In genomic region chr10:116699711-116700110, GRCm38 (mm10) we compare ENCODE assay signal across 27 mouse cellular contexts.
DNase-seq lines count a peak whose midpoint lies in the region; ATAC-seq and TF ChIP-seq lines count a peak whose summit lies in the region.
"Had no signal": no experiment of that assay in that cellular context is flagged by ENCODE, and none has a peak within 500 bp of the region (broad histone marks: within the 10 kb centered on the region; RNA-seq: fewer than 3 reads in every experiment).

No protein-coding gene starts in this region.

- whole genome bisulfite sequencing in forebrain, embryonic 14.5 days = 19% methylated on average over 8 of the region's 8 CpGs
- 42% methylated on average over 8 of the region's 8 CpGs for WGBS in forebrain, embryonic 12.5 days
- WGBS in limb, embryonic 12.5 days = 55% methylated on average over 8 of the region's 8 CpGs

- H3K9ac ChIP-seq in forebrain, embryonic 14.5 days (ENCODE audit: low read length) = no peak overlapping the region
- no peak overlapping the region for H3K9ac ChIP-seq in forebrain, embryonic 12.5 days
- H3K9ac ChIP-seq in limb, embryonic 12.5 days (replicated peaks) = no peak overlapping the region
- H3K9ac ChIP-seq: forebrain, postnatal 0 days; heart, embryonic 13.5 days; hindbrain, embryonic 14.5 days had no signal

- TF ChIP-seq POLR2A in brain, embryonic 14.5 days (IDR thresholded peaks at IDR 0.05; ENCODE audit: borderline replicate concordance, extremely low read depth, insufficient read depth, insufficient read length, poor library complexity, severe bottlenecking) = no peak

- no peak overlapping the region for H3K4me3 ChIP-seq in forebrain, embryonic 14.5 days (ENCODE audit: low read depth, low read length)
- no peak overlapping the region for H3K4me3 ChIP-seq in forebrain, embryonic 12.5 days (replicated peaks)
- H3K4me3 ChIP-seq in limb, embryonic 12.5 days (replicated peaks) = no peak overlapping the region
- H3K4me3 ChIP-seq: gastrocnemius, adult 2 months; heart, embryonic 13.5 days had no signal

- ATAC-seq in forebrain, embryonic 14.5 days = no peak
- ATAC-seq in forebrain, embryonic 12.5 days (ENCODE audit: low FRiP score) = no peak
- ATAC-seq in limb, embryonic 12.5 days (ENCODE audit: insufficient number of reproducible peaks, insufficient read depth, low FRiP score, low TSS enrichment, low read depth) = no peak
- ATAC-seq: forebrain, postnatal 0 days; hindbrain, postnatal 0 days; inflammation-experienced regulatory T-cells, adult 6 months had no signal

- H3K27ac ChIP-seq in forebrain, embryonic 14.5 days (ENCODE audit: low read depth, low read length) = no peak overlapping the region
- H3K27ac ChIP-seq in forebrain, embryonic 12.5 days = no peak overlapping the region
- peak overlapping the region; percentile 56; the same call in 1 of the 2 replicates for H3K27ac ChIP-seq in limb, embryonic 12.5 days
- H3K27ac ChIP-seq: gastrocnemius, adult 2 months; heart, embryonic 13.5 days; hindbrain, embryonic 14.5 days; hindbrain, postnatal 0 days had no signal

- H3K4me2 ChIP-seq in forebrain, embryonic 14.5 days (ENCODE audit: low read length) = no peak overlapping the region
- H3K4me2 ChIP-seq in forebrain, embryonic 12.5 days = no peak overlapping the region
- H3K4me2 ChIP-seq in limb, embryonic 12.5 days = peak overlapping the region; percentile 6; the same call in 1 of the 2 replicates
- H3K4me2 ChIP-seq: heart, embryonic 13.5 days; hindbrain, embryonic 14.5 days had no signal

- no peaks in the 10 kb centered on the region for H3K27me3 ChIP-seq in forebrain, embryonic 14.5 days (replicated peaks; ENCODE audit: control insufficient read depth, insufficient read depth, low read length)
- no peaks in the 10 kb centered on the region for H3K27me3 ChIP-seq in forebrain, embryonic 12.5 days
- H3K27me3 ChIP-seq in limb, embryonic 12.5 days = no peaks in the 10 kb centered on the region
- H3K27me3 ChIP-seq: CH12.LX; heart, embryonic 13.5 days had no signal

- no peaks in the 10 kb centered on the region for H3K36me3 ChIP-seq in forebrain, embryonic 14.5 days (ENCODE audit: control insufficient read depth, insufficient read depth, low read length)
- H3K36me3 ChIP-seq in forebrain, embryonic 12.5 days (replicated peaks) = no peaks in the 10 kb centered on the region
- no peaks in the 10 kb centered on the region for H3K36me3 ChIP-seq in limb, embryonic 12.5 days
- H3K36me3 ChIP-seq: G1E; heart, embryonic 13.5 days had no signal

- no peak for TF ChIP-seq CTCF in brain, embryonic 14.5 days (IDR thresholded peaks at IDR 0.05; ENCODE audit: borderline replicate concordance, extremely low read depth, insufficient read depth, insufficient read length)

- H3K4me1 ChIP-seq in forebrain, embryonic 14.5 days (ENCODE audit: control insufficient read depth, insufficient read depth, low read length) = no peaks in the 10 kb centered on the region
- no peaks in the 10 kb centered on the region for H3K4me1 ChIP-seq in forebrain, embryonic 12.5 days
- peaks cover 25% of the 10 kb centered on the region for H3K4me1 ChIP-seq in limb, embryonic 12.5 days (replicated peaks)
- H3K4me1 ChIP-seq: heart, embryonic 13.5 days had no signal

- no peaks in the 10 kb centered on the region for H3K9me3 ChIP-seq in forebrain, embryonic 14.5 days (replicated peaks; ENCODE audit: control insufficient read depth, low read length)
- peaks cover 3% of the 10 kb centered on the region; the same call in 1 of the 2 replicates for H3K9me3 ChIP-seq in forebrain, embryonic 12.5 days
- no peaks in the 10 kb centered on the region for H3K9me3 ChIP-seq in limb, embryonic 12.5 days
- H3K9me3 ChIP-seq: heart, embryonic 13.5 days had no signal

- DNase-seq in forebrain, embryonic 14.5 days (ENCODE audit: low spot score) = peak; percentile 51
- DNase-seq in brain, embryonic 14.5 days (ENCODE audit: low read depth) = peak; percentile 68
- DNase-seq in kidney, postnatal 14 days = no peak
- no peak for DNase-seq in neural tube, embryonic 10.5 days (ENCODE audit: extremely low spot score, low spot score)
- DNase-seq in layer of hippocampus, adult 9-11 months = no peak
- DNase-seq: adrenal gland, adult 2 months; adrenal gland, postnatal 14 days; B cell, adult 2 months; cerebellum, adult 11-12 months; cerebellum, adult 8-10 months; cerebellum, postnatal 10 days; cerebellum, postnatal 36 days; embryo, embryonic 11 days; forebrain, postnatal 0 days; gastrocnemius, adult 2 months; gastrocnemius, postnatal 14 days; heart, adult 18-20 months; heart, postnatal 14 days; heart, postnatal 4 days had no signal

Comparison
In these comparisons a context has a peak if more than half of its experiments do, and no peak if none do; other contexts are left out.
1. DNase-seq: peak in forebrain, embryonic 14.5 days (single experiment) and brain, embryonic 14.5 days (single experiment); none in kidney, postnatal 14 days (single experiment), neural tube, embryonic 10.5 days (single experiment) and layer of hippocampus, adult 9-11 months (single experiment).